Mouse (Mus musculus) bone marrow, adult 2 months (tissue): ENCODE measurements around the gene Col8a2.

Experiments used
- CTCF ChIP-seq: fragments of 200-500 bp; IDR thresholded peaks from 2 replicates; pipeline ENCODE4 v1.5.1; 2011; ENCODE audit warnings: low read length, control low read depth; ENCODE audit not compliant: control insufficient read depth, insufficient read depth
- POLR2A ChIP-seq: fragments of 200-500 bp; IDR thresholded peaks from 2 replicates; pipeline ENCODE4 v1.6.1; 2011; ENCODE audit warnings: low read depth, mild to moderate bottlenecking, control low read depth, low read length, borderline replicate concordance; ENCODE audit not compliant: control insufficient read depth

- TF ChIP-seq POLR2A, result peak; percentile 60; the same call in 1 of the 2 replicates
- TF ChIP-seq CTCF, result peak; percentile 97
These were observed 24.3 kb upstream of the Col8a2 start, which contains the start of gene Trappc3 for GRCm38 (mm10) chr4:126262119-126262807.
